Mouse (Mus musculus): ENCODE results near the gene Ppt1. TPM values are rescaled to one million over a fixed set of nuclear protein-coding genes. Genes with fewer than 3 reads are reported as not detected.

Ppt1 gene
- polyA plus RNA-seq, 1 experiment from 2014 or later: 91.8 TPM

GRCm38 (mm10) chr4:122857909-122858308 is 21.9 kb downstream of the Ppt1 start:
- no peak for ATAC-seq
- Histone ChIP-seq H3K27ac (ENCODE audit: low read length) (no peak overlapping the region), H3K9me3 (replicated peaks; ENCODE audit: control insufficient read depth, low read length, poor library complexity, severe bottlenecking) (no peaks in the 10 kb centered on the region), H3K4me3 (ENCODE audit: low read depth, low read length) (no peak overlapping the region), H3K27me3 (ENCODE audit: control insufficient read depth, insufficient read depth, low read depth, low read length) (no peaks in the 10 kb centered on the region), H3K4me1 (ENCODE audit: control insufficient read depth, insufficient read depth, low read length) (no peaks in the 10 kb centered on the region), H3K9ac (ENCODE audit: low read depth, low read length) (no peak overlapping the region), H3K36me3 (ENCODE audit: control insufficient read depth, insufficient read depth, low read length) (peaks cover 37% of the 10 kb centered on the region), H3K4me2 (ENCODE audit: low read length) (no peak overlapping the region)
- 38% methylated on average over 2 of the region's 2 CpGs for WGBS

- H3K4me1 ChIP-seq (ENCODE audit: control insufficient read depth, insufficient read depth, low read length): no peaks in the 10 kb centered on the region
- WGBS: 91% methylated on average over 6 of the region's 6 CpGs
Observed at GRCm38 (mm10) chr4:122859096-122859674, 23.1 kb downstream of the Ppt1 start.

GRCm38 (mm10) chr4:122861836-122862235 is 25.8 kb downstream of the Ppt1 start:
- H3K4me1 ChIP-seq (ENCODE audit: control insufficient read depth, insufficient read depth, low read length): no peaks in the 10 kb centered on the region
- H3K4me3 ChIP-seq (ENCODE audit: low read depth, low read length): no peak overlapping the region
- WGBS: 91% methylated on average over 4 of the region's 4 CpGs
- no peaks in the 10 kb centered on the region for H3K9me3 ChIP-seq (replicated peaks; ENCODE audit: control insufficient read depth, low read length, poor library complexity, severe bottlenecking)
- H3K27me3 ChIP-seq (ENCODE audit: control insufficient read depth, insufficient read depth, low read depth, low read length): no peaks in the 10 kb centered on the region
- no peak overlapping the region for H3K9ac ChIP-seq (ENCODE audit: low read depth, low read length)
- H3K36me3 ChIP-seq (ENCODE audit: control insufficient read depth, insufficient read depth, low read length): peaks cover 46% of the 10 kb centered on the region
- H3K27ac ChIP-seq (ENCODE audit: low read length): no peak overlapping the region
- ATAC-seq: no peak
- H3K4me2 ChIP-seq (ENCODE audit: low read length): no peak overlapping the region

More at GRCm38 (mm10) chr4:122859096-122859674, 23.1 kb downstream of the Ppt1 start:
- Histone ChIP-seq H3K36me3 (ENCODE audit: control insufficient read depth, insufficient read depth, low read length) (peaks cover 34% of the 10 kb centered on the region), H3K27ac (ENCODE audit: low read length) (no peak overlapping the region), H3K9ac (ENCODE audit: low read depth, low read length) (no peak overlapping the region), H3K4me2 (ENCODE audit: low read length) (no peak overlapping the region), H3K9me3 (replicated peaks; ENCODE audit: control insufficient read depth, low read length, poor library complexity, severe bottlenecking) (no peaks in the 10 kb centered on the region), H3K27me3 (ENCODE audit: control insufficient read depth, insufficient read depth, low read depth, low read length) (no peaks in the 10 kb centered on the region), H3K4me3 (ENCODE audit: low read depth, low read length) (no peak overlapping the region)
- no peak for ATAC-seq

DNA sequence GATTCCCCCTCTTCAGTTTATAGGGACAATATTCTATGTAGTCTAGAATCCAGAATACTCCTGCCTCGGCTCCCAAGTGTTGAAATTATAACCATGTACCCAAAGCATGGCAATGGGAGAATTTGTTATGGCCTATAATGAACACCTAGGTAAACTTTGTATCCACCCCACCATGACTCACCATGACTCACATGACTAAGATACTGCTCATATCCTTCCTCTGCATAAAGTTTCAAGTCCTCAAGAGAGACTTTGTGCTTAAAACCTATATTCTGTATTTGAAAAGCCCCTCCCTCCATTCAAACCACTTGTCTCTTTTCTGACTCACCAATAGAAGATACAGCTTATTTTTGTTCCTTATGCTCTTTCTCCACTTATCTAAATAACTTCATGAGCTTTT is 32.0 kb downstream of the Ppt1 start:
- no peak for ATAC-seq
- H3K27ac ChIP-seq (ENCODE audit: low read length): no peak overlapping the region
- H3K4me1 ChIP-seq (ENCODE audit: control insufficient read depth, insufficient read depth, low read length): no peaks in the 10 kb centered on the region
- H3K36me3 ChIP-seq (ENCODE audit: control insufficient read depth, insufficient read depth, low read length): peaks cover 49% of the 10 kb centered on the region
- no peak overlapping the region for H3K4me2 ChIP-seq (ENCODE audit: low read length)
- no peak overlapping the region for H3K4me3 ChIP-seq (ENCODE audit: low read depth, low read length)
- no peaks in the 10 kb centered on the region for H3K9me3 ChIP-seq (replicated peaks; ENCODE audit: control insufficient read depth, low read length, poor library complexity, severe bottlenecking)
- 93% methylated on average over 1 of the region's 1 CpGs for WGBS
- no peak overlapping the region for H3K9ac ChIP-seq (ENCODE audit: low read depth, low read length)
- no peaks in the 10 kb centered on the region for H3K27me3 ChIP-seq (ENCODE audit: control insufficient read depth, insufficient read depth, low read depth, low read length)

GRCm38 (mm10) chr4:122870027-122870426 is 34.0 kb downstream of the Ppt1 start:
- peaks cover 39% of the 10 kb centered on the region for H3K36me3 ChIP-seq (ENCODE audit: control insufficient read depth, insufficient read depth, low read length)
- H3K4me3 ChIP-seq (ENCODE audit: low read depth, low read length): no peak overlapping the region
- no peak for ATAC-seq
- no peak overlapping the region for H3K4me2 ChIP-seq (ENCODE audit: low read length)
- no peak overlapping the region for H3K27ac ChIP-seq (ENCODE audit: low read length)
- H3K9me3 ChIP-seq (replicated peaks; ENCODE audit: control insufficient read depth, low read length, poor library complexity, severe bottlenecking): no peaks in the 10 kb centered on the region
- H3K4me1 ChIP-seq (ENCODE audit: control insufficient read depth, insufficient read depth, low read length): no peaks in the 10 kb centered on the region
- H3K27me3 ChIP-seq (ENCODE audit: control insufficient read depth, insufficient read depth, low read depth, low read length): no peaks in the 10 kb centered on the region
- H3K9ac ChIP-seq (ENCODE audit: low read depth, low read length): no peak overlapping the region

- ATAC-seq: no peak
- H3K4me3 ChIP-seq (ENCODE audit: low read depth, low read length): no peak overlapping the region
- H3K9me3 ChIP-seq (replicated peaks; ENCODE audit: control insufficient read depth, low read length, poor library complexity, severe bottlenecking): no peaks in the 10 kb centered on the region
- peaks cover 32% of the 10 kb centered on the region for H3K36me3 ChIP-seq (ENCODE audit: control insufficient read depth, insufficient read depth, low read length)
- no peak overlapping the region for H3K4me2 ChIP-seq (ENCODE audit: low read length)
- H3K9ac ChIP-seq (ENCODE audit: low read depth, low read length): no peak overlapping the region
- no peak overlapping the region for H3K27ac ChIP-seq (ENCODE audit: low read length)
- H3K4me1 ChIP-seq (ENCODE audit: control insufficient read depth, insufficient read depth, low read length): no peaks in the 10 kb centered on the region
- WGBS: 89% methylated on average over 5 of the region's 5 CpGs
- H3K27me3 ChIP-seq (ENCODE audit: control insufficient read depth, insufficient read depth, low read depth, low read length): no peaks in the 10 kb centered on the region
Observed at GRCm38 (mm10) chr4:122870741-122871140, 34.7 kb downstream of the Ppt1 start.

DNA sequence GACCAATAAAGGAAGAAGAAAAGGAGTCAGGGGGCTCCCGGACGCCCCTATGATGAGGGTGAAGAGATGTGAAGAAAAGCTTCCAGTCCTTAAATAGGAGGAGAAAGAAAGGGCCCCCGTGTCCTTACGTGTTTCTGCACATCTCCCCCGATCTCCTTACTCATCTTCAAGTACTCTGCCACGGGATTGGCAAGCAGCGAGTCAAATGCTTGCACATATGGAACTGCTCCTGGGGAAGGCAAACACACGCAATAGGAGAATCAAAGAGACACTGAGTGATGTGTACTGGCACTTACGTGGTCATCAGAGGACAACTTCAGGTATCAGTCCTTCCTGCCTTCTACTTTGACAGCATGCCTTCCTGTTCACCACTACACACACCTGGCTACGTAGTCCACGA is 35.2 kb downstream of the Ppt1 start:
- Histone ChIP-seq H3K36me3 (ENCODE audit: control insufficient read depth, insufficient read depth, low read length) (peaks cover 29% of the 10 kb centered on the region), H3K4me2 (ENCODE audit: low read length) (no peak overlapping the region), H3K9ac (ENCODE audit: low read depth, low read length) (no peak overlapping the region), H3K4me1 (ENCODE audit: control insufficient read depth, insufficient read depth, low read length) (no peaks in the 10 kb centered on the region), H3K9me3 (replicated peaks; ENCODE audit: control insufficient read depth, low read length, poor library complexity, severe bottlenecking) (no peaks in the 10 kb centered on the region), H3K27ac (ENCODE audit: low read length) (no peak overlapping the region), H3K4me3 (ENCODE audit: low read depth, low read length) (no peak overlapping the region), H3K27me3 (ENCODE audit: control insufficient read depth, insufficient read depth, low read depth, low read length) (no peaks in the 10 kb centered on the region)
- 92% methylated on average over 11 of the region's 11 CpGs for WGBS
- ATAC-seq: no peak

GRCm38 (mm10) chr4:122871989-122872388 is 35.9 kb downstream of the Ppt1 start:
- H3K4me1 ChIP-seq (ENCODE audit: control insufficient read depth, insufficient read depth, low read length): no peaks in the 10 kb centered on the region
- no peak overlapping the region for H3K4me2 ChIP-seq (ENCODE audit: low read length)
- WGBS: 86% methylated on average over 2 of the region's 2 CpGs
- no peak overlapping the region for H3K9ac ChIP-seq (ENCODE audit: low read depth, low read length)
- H3K27me3 ChIP-seq (ENCODE audit: control insufficient read depth, insufficient read depth, low read depth, low read length): no peaks in the 10 kb centered on the region
- ATAC-seq: no peak
- H3K4me3 ChIP-seq (ENCODE audit: low read depth, low read length): no peak overlapping the region
- no peaks in the 10 kb centered on the region for H3K9me3 ChIP-seq (replicated peaks; ENCODE audit: control insufficient read depth, low read length, poor library complexity, severe bottlenecking)
- H3K27ac ChIP-seq (ENCODE audit: low read length): no peak overlapping the region
- H3K36me3 ChIP-seq (ENCODE audit: control insufficient read depth, insufficient read depth, low read length): peaks cover 26% of the 10 kb centered on the region

- no peaks in the 10 kb centered on the region for H3K4me1 ChIP-seq (ENCODE audit: control insufficient read depth, insufficient read depth, low read length)
- H3K9me3 ChIP-seq (replicated peaks; ENCODE audit: control insufficient read depth, low read length, poor library complexity, severe bottlenecking): no peaks in the 10 kb centered on the region
- no peaks in the 10 kb centered on the region for H3K27me3 ChIP-seq (ENCODE audit: control insufficient read depth, insufficient read depth, low read depth, low read length)
- no peak overlapping the region for H3K9ac ChIP-seq (ENCODE audit: low read depth, low read length)
- H3K36me3 ChIP-seq (ENCODE audit: control insufficient read depth, insufficient read depth, low read length): peaks cover 22% of the 10 kb centered on the region
- no peak overlapping the region for H3K4me2 ChIP-seq (ENCODE audit: low read length)
- no peak for ATAC-seq
- no peak overlapping the region for H3K27ac ChIP-seq (ENCODE audit: low read length)
- WGBS: 89% methylated on average over 5 of the region's 5 CpGs
- no peak overlapping the region for H3K4me3 ChIP-seq (ENCODE audit: low read depth, low read length)
Observed at GRCm38 (mm10) chr4:122873003-122873402, 37.0 kb downstream of the Ppt1 start.

Data from midbrain, embryonic 16.5 days (tissue).